Mouse (Mus musculus): Measurements from ENCODE around the gene Slc15a1. TPM values are rescaled to one million over a fixed set of nuclear protein-coding genes. Genes with fewer than 3 reads are reported as not detected.

The Slc15a1 gene
- polyA plus RNA-seq, 1 experiment from 2014 or later, result 0.05 TPM

DNA sequence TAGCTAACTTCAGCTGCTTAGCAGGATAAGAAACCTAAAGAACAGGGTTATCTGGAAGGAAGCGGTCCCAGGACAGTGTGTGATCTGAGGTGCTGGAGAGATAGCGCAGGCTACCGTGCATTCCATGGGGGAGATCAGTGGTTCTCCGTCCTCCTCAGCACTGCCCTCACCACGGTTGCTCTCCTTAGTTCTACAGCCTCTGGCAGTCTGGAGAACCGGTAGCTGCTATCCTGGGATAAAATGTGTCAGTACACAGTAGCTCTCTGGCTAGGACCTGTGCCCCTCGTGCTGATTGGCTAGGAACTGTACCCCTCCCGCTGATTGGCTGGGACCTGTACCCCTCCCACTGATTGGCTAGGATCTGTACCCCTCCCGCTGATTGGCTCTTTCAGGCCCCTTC, 58.1 kb downstream of the Slc15a1 start:
- Histone ChIP-seq H3K36me3 (no peaks in the 10 kb centered on the region), H3K9me3 (no peaks in the 10 kb centered on the region), H3K4me1 (replicated peaks) (peaks cover 15% of the 10 kb centered on the region), H3K4me2 (replicated peaks) (peak overlapping the region; percentile 54), H3K9ac (replicated peaks) (0 out of 2 replicates have a peak overlapping the region, but pooled peaks have one; percentile 29), H3K27me3 (0 out of 2 replicates have a peak, but pooled peaks cover 7% of the 10 kb centered on the region), H3K4me3 (replicated peaks) (peak overlapping the region; percentile 28), H3K27ac (no peak overlapping the region)
- peak; percentile 93 for ATAC-seq
- 14% methylated on average over 9 of the region's 9 CpGs for WGBS

DNA sequence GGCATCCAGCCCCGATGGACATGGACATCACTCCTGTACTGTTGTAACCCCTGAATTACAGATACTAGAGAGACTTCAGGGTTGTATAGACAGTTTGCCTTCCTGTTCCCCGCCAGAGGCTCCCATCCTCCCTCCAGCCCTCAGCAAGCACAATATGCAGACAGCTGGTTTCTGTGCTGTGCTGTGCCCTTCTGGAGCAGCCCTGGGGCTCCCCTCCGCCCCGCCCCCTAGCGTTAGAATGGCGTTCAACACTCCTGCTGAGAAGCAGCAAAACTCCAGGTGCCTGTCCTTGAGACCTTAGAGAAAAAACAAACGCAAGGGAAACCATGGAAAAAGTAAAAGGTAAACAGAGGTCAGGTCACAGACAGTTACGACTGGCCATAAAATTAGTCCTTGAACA, 59.9 kb downstream of the Slc15a1 start:
- Histone ChIP-seq H3K9me3 (no peaks in the 10 kb centered on the region), H3K27me3 (0 out of 2 replicates have a peak, but pooled peaks cover 7% of the 10 kb centered on the region), H3K9ac (replicated peaks) (no peak overlapping the region), H3K4me1 (replicated peaks) (peaks cover 12% of the 10 kb centered on the region), H3K36me3 (no peaks in the 10 kb centered on the region), H3K4me2 (replicated peaks) (no peak overlapping the region), H3K27ac (no peak overlapping the region), H3K4me3 (replicated peaks) (no peak overlapping the region)
- peak; percentile 72 for ATAC-seq
- 19% methylated on average over 8 of the region's 8 CpGs for WGBS

GRCm38 (mm10) chr14:121440807-121441206, 64.2 kb downstream of the Slc15a1 start:
- Histone ChIP-seq H3K4me3 (replicated peaks) (no peak overlapping the region), H3K9ac (replicated peaks) (no peak overlapping the region), H3K4me1 (replicated peaks) (0 out of 2 replicates have a peak, but pooled peaks cover 2% of the 10 kb centered on the region), H3K36me3 (no peaks in the 10 kb centered on the region), H3K27ac (no peak overlapping the region), H3K4me2 (replicated peaks) (no peak overlapping the region), H3K27me3 (no peaks in the 10 kb centered on the region), H3K9me3 (no peaks in the 10 kb centered on the region)
- 88% methylated on average over 6 of the region's 6 CpGs for WGBS
- no peak for ATAC-seq

DNA sequence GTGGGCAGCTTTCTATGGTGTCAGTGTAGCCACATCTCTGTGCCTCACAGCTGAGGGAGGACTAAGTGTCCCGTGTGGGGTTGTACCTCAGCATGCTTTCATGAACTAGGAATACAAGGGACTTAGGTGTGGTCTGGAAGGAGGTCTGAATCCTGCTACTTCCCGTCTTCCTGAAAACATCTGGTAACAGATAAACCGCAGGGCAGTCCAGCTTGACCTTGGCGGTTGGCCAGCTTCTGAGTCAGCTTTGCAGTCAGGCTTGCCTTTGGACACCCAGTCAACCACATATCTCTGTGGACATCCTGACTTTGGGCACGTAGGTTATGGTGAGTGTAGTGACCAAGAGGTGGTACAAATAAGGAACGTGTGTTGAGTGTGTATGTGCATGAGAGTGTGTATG, 68.0 kb downstream of the Slc15a1 start:
- Histone ChIP-seq H3K4me3 (replicated peaks) (no peak overlapping the region), H3K9me3 (no peaks in the 10 kb centered on the region), H3K4me2 (replicated peaks) (no peak overlapping the region), H3K4me1 (replicated peaks) (no peaks in the 10 kb centered on the region), H3K27ac (no peak overlapping the region), H3K27me3 (no peaks in the 10 kb centered on the region), H3K9ac (replicated peaks) (no peak overlapping the region), H3K36me3 (no peaks in the 10 kb centered on the region)
- no peak for ATAC-seq
- 85% methylated on average over 6 of the region's 6 CpGs for WGBS

DNA sequence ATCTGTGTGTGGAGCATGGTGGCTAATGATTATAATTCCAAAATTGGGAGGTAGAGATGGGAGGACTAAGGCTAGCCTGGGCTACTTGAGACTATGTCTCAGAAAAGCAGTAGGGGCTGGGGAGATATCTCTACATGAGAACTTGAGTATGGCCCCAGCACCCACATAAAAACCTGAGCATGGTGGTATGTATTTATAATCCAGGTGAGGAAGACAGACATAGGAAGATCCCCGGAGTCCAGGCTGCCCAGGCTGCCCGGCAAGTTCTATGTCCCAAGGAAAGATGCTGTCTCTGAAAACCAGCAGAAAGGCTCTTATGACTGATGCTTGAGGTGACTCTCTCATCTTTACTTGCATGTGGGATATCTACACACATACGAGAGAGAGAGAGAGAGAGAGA, 68.6 kb downstream of the Slc15a1 start:
- H3K36me3 ChIP-seq, result no peaks in the 10 kb centered on the region
- H3K9me3 ChIP-seq, result no peaks in the 10 kb centered on the region
- no peak overlapping the region for H3K9ac ChIP-seq (replicated peaks)
- 94% methylated on average over 3 of the region's 3 CpGs for WGBS
- H3K27me3 ChIP-seq, result no peaks in the 10 kb centered on the region
- ATAC-seq, result no peak
- no peak overlapping the region for H3K4me3 ChIP-seq (replicated peaks)
- no peak overlapping the region for H3K27ac ChIP-seq
- H3K4me2 ChIP-seq (replicated peaks), result no peak overlapping the region
- no peaks in the 10 kb centered on the region for H3K4me1 ChIP-seq (replicated peaks)

DNA sequence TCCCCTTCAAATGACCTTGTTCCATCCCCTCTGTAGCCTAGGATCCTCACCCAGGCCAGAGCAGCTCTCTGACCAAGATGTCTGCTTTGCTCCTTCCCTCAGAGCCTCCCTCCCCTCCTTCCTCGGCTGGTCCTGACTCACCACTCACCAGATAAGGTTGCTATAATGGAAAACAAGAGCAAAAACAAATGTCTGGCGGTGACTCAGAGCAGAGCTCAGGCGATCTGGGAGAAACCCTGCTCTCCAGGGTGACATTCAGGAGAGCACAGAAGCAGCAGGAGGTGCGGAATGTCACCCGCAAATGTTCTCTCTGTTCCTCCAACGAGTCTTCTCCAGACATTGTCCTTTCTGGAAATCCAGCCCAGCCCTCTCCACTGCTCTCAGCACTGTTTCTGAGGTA, 69.3 kb downstream of the Slc15a1 start:
- no peaks in the 10 kb centered on the region for H3K27me3 ChIP-seq
- no peak overlapping the region for H3K27ac ChIP-seq
- no peak for ATAC-seq
- no peaks in the 10 kb centered on the region for H3K9me3 ChIP-seq
- H3K36me3 ChIP-seq, result no peaks in the 10 kb centered on the region
- 51% methylated on average over 6 of the region's 6 CpGs for WGBS
- no peak overlapping the region for H3K4me3 ChIP-seq (replicated peaks)
- H3K9ac ChIP-seq (replicated peaks), result no peak overlapping the region
- no peaks in the 10 kb centered on the region for H3K4me1 ChIP-seq (replicated peaks)
- H3K4me2 ChIP-seq (replicated peaks), result no peak overlapping the region

- 86% methylated on average over 7 of the region's 7 CpGs for WGBS
- no peak overlapping the region for H3K9ac ChIP-seq (replicated peaks)
- H3K4me2 ChIP-seq (replicated peaks), result no peak overlapping the region
- no peak overlapping the region for H3K27ac ChIP-seq
- no peaks in the 10 kb centered on the region for H3K27me3 ChIP-seq
- ATAC-seq, result no peak
- no peaks in the 10 kb centered on the region for H3K36me3 ChIP-seq
- H3K4me3 ChIP-seq (replicated peaks), result no peak overlapping the region
- H3K4me1 ChIP-seq (replicated peaks), result no peaks in the 10 kb centered on the region
- H3K9me3 ChIP-seq, result peaks cover 3% of the 10 kb centered on the region; the same call in 1 of the 2 replicates
Measured at GRCm38 (mm10) chr14:121431261-121431660, 73.8 kb downstream of the Slc15a1 start.

DNA sequence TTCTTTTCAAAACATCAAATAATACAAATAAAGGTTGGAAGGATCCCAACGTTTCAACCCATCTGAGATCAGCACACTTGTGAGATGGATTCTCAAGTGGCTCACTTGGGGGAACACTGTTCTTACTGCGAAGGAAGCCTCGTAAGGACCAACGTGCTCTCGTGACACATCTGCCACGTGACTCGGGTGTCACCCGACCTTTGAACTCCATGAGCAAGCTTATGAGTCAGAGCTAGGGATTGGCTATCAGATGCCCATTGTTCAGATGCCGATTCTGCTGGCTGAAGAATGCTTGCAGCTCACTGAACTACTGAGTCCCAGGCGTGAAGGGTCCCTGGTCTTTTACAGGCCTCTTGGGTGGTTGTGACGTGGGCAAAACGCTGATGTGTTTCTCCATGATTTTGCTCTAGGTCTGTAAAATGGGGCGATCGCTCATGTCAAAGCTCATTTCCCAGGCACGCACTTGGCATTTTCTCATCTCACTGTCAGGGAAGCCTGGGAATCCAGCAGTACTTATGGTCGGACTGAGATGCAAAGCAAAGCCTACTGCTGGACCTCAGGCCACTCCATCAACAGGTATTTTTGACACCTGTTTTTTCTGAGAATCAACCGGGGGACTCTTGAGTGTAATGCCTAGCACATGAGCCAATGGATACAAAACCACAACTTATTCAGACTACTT, 75.1 kb downstream of the Slc15a1 start:
- H3K9ac ChIP-seq (replicated peaks), result no peak overlapping the region
- peaks cover 3% of the 10 kb centered on the region; the same call in 1 of the 2 replicates for H3K9me3 ChIP-seq
- H3K4me1 ChIP-seq (replicated peaks), result no peaks in the 10 kb centered on the region
- no peak overlapping the region for H3K4me3 ChIP-seq (replicated peaks)
- 87% methylated on average over 17 of the region's 17 CpGs for WGBS
- no peak for ATAC-seq
- no peaks in the 10 kb centered on the region for H3K36me3 ChIP-seq
- H3K27me3 ChIP-seq, result no peaks in the 10 kb centered on the region
- H3K27ac ChIP-seq, result no peak overlapping the region
- H3K4me2 ChIP-seq (replicated peaks), result no peak overlapping the region

DNA sequence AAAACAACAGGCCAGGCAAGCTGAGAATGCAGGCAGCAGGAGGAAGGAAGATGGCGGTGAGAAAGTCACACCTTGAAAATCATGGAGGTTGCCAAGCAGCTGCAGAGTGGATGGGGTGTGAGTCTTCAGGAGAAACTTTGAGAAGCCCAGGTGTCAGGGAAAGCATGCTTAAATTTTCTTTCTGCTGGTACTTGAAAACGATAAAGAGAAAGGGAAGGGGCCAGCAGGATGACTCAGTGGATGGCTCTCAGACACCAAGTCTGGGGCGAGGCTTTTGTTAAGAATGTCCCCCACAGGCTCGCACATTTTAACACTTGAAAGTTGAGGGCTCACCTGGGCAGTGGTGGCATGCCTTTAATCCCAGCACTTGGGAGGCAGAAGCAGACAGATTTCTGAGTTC, 76.9 kb downstream of the Slc15a1 start:
- no peak overlapping the region for H3K4me3 ChIP-seq (replicated peaks)
- no peak overlapping the region for H3K9ac ChIP-seq (replicated peaks)
- WGBS, result 93% methylated on average over 4 of the region's 4 CpGs
- H3K4me2 ChIP-seq (replicated peaks), result no peak overlapping the region
- ATAC-seq, result no peak
- H3K27me3 ChIP-seq, result no peaks in the 10 kb centered on the region
- H3K36me3 ChIP-seq, result no peaks in the 10 kb centered on the region
- H3K4me1 ChIP-seq (replicated peaks), result no peaks in the 10 kb centered on the region
- H3K27ac ChIP-seq, result no peak overlapping the region
- peaks cover 3% of the 10 kb centered on the region; the same call in 1 of the 2 replicates for H3K9me3 ChIP-seq

DNA sequence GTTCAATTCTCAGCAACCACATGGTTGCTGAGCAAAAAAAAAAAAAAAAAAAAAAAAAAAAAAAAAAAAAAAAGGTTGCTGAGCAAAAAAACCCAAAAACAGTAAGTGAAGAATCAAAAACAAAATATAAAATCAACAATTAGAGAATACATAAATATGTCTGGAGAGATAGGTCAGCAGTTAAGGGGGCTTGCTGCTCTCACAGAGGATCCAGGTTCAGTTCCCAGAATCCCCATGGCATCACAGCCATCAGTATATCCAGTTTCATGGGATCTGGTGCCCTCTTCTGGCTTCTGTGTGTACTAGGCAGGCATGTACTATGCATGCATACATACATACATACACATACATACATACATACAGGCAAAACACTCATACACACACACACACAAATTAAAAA, 78.3 kb downstream of the Slc15a1 start:
- Histone ChIP-seq H3K4me1 (replicated peaks) (no peaks in the 10 kb centered on the region), H3K9ac (replicated peaks) (no peak overlapping the region), H3K27me3 (no peaks in the 10 kb centered on the region), H3K36me3 (no peaks in the 10 kb centered on the region), H3K4me2 (replicated peaks) (no peak overlapping the region), H3K9me3 (peaks cover 3% of the 10 kb centered on the region; the same call in 1 of the 2 replicates), H3K4me3 (replicated peaks) (no peak overlapping the region), H3K27ac (no peak overlapping the region)
- no peak for ATAC-seq

DNA sequence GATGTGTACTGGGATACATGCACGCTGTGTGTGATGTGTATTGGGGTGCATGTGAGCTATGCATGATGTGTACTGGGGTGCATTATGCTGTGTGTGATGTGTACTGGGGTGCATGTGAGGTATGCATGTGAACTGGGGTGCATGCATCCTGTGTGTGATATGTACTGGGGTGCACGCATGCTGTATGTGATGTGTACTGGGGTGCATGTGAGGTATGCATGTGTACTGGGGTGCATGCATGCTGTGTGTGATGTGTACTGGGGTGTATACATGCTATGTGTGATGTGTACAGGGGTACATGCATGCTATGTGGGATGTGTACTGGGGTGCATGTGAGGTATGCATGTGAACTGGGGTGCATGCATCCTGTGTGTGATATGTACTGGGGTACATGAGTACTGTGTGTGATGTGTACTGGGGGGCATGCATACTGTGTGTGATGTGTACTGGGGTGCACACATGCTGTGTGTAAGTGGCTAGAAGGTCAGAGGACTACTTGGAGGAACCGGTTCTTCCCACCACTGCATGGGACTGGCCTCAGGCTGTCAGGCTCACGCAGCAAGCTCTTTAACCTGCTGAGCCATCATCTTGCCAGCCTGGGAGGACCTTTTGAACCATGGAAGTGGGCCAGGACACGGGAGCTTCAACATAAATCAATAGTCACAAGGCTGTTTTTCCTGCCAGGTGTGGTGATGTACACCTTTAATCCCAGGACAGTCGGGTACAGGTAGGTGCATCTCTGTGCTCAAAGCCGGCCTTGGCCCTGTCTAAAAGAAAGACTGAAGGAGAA, 79.9 kb downstream of the Slc15a1 start:
- WGBS, result 83% methylated on average over 7 of the region's 7 CpGs
- H3K9me3 ChIP-seq, result peaks cover 3% of the 10 kb centered on the region; the same call in 1 of the 2 replicates
- H3K4me3 ChIP-seq (replicated peaks), result no peak overlapping the region
- H3K36me3 ChIP-seq, result no peaks in the 10 kb centered on the region
- H3K9ac ChIP-seq (replicated peaks), result no peak overlapping the region
- peak; percentile 40; the same call in 1 of the 2 replicates for ATAC-seq
- no peaks in the 10 kb centered on the region for H3K27me3 ChIP-seq
- no peak overlapping the region for H3K27ac ChIP-seq
- no peak overlapping the region for H3K4me2 ChIP-seq (replicated peaks)
- H3K4me1 ChIP-seq (replicated peaks), result no peaks in the 10 kb centered on the region

- H3K4me2 ChIP-seq (replicated peaks), result no peak overlapping the region
- ATAC-seq, result no peak
- H3K27me3 ChIP-seq, result no peaks in the 10 kb centered on the region
- WGBS, result 82% methylated on average over 7 of the region's 7 CpGs
- H3K4me3 ChIP-seq (replicated peaks), result no peak overlapping the region
- no peaks in the 10 kb centered on the region for H3K4me1 ChIP-seq (replicated peaks)
- H3K27ac ChIP-seq, result no peak overlapping the region
- H3K9me3 ChIP-seq, result peaks cover 3% of the 10 kb centered on the region; the same call in 1 of the 2 replicates
- H3K36me3 ChIP-seq, result no peaks in the 10 kb centered on the region
- no peak overlapping the region for H3K9ac ChIP-seq (replicated peaks)
Measured at GRCm38 (mm10) chr14:121423341-121423751, 81.7 kb downstream of the Slc15a1 start.

All from midbrain, embryonic 13.5 days (tissue).